Mouse (Mus musculus) thymus, postnatal 10 days (tissue): ENCODE results near the gene Ptrh1.

Source experiments
- DNase-seq, 2 experiments: peaks; one replicate each; pipeline ENCODE4 v3.0.0; 2021; ENCODE audit warnings: low spot score in 2 of 2

The Ptrh1 gene

GRCm38 (mm10) chr2:32775359-32776074 lies at the start of gene Ptrh1, which contains the start of gene Ttc16:
Ptrh1 (plus strand) TSS chr2:32775786.
Ttc16 (minus strand) TSS chr2:32775633.
- peak; percentile 94 to 96 for DNase-seq

GRCm38 (mm10) chr2:32727435-32727834 lies 48.2 kb upstream of the Ptrh1 start:
- peak; percentile 64 to 69 for DNase-seq

GRCm38 (mm10) chr2:32728463-32728862 lies 47.1 kb upstream of the Ptrh1 start:
- DNase-seq, result no peak

GRCm38 (mm10) chr2:32729547-32729946 lies 46.0 kb upstream of the Ptrh1 start:
- no peak for DNase-seq

- DNase-seq, result no peak
These were observed 44.7 kb upstream of the Ptrh1 start for GRCm38 (mm10) chr2:32730854-32731253.

GRCm38 (mm10) chr2:32731911-32732310 lies 43.7 kb upstream of the Ptrh1 start:
- no peak for DNase-seq

- no peak for DNase-seq
These were observed 42.9 kb upstream of the Ptrh1 start for GRCm38 (mm10) chr2:32732695-32733094.

GRCm38 (mm10) chr2:32734480-32734879 lies 41.1 kb upstream of the Ptrh1 start:
- DNase-seq, result no peak

- DNase-seq, result no peak
These were observed 40.7 kb upstream of the Ptrh1 start for GRCm38 (mm10) chr2:32734933-32735332.

GRCm38 (mm10) chr2:32736306-32736829 lies 39.2 kb upstream of the Ptrh1 start:
- no peak for DNase-seq

- no peak for DNase-seq
These were observed 38.6 kb upstream of the Ptrh1 start for GRCm38 (mm10) chr2:32737008-32737407.

GRCm38 (mm10) chr2:32739311-32739710 lies 36.3 kb upstream of the Ptrh1 start:
- DNase-seq, result no peak

- no peak for DNase-seq
These were observed 34.7 kb upstream of the Ptrh1 start, which contains the start of gene 6330409D20Rik for GRCm38 (mm10) chr2:32740916-32741272. 6330409D20Rik (minus strand) TSS chr2:32741016.

GRCm38 (mm10) chr2:32741273-32742172 lies 34.1 kb upstream of the Ptrh1 start:
- no peak for DNase-seq

GRCm38 (mm10) chr2:32742173-32742531 lies 33.4 kb upstream of the Ptrh1 start:
- no peak for DNase-seq

- DNase-seq, result no peak
These were observed 31.2 kb upstream of the Ptrh1 start for GRCm38 (mm10) chr2:32744272-32744982.

- DNase-seq, result no peak
These were observed 26.5 kb upstream of the Ptrh1 start for GRCm38 (mm10) chr2:32749082-32749481.

- DNase-seq, result no peak
These were observed 25.4 kb upstream of the Ptrh1 start for GRCm38 (mm10) chr2:32750199-32750598.

GRCm38 (mm10) chr2:32750887-32751664 lies 24.5 kb upstream of the Ptrh1 start:
- no peak for DNase-seq

- DNase-seq, result no peak
These were observed 23.9 kb upstream of the Ptrh1 start for GRCm38 (mm10) chr2:32751665-32752033.

- DNase-seq, result no peak
These were observed 23.4 kb upstream of the Ptrh1 start for GRCm38 (mm10) chr2:32752181-32752580.
